Comparison of ENCODE assay signal across 11 mouse cellular contexts in genomic region chr4:116722230-116722629, GRCm38 (mm10). TPM values are rescaled to one million over a fixed set of nuclear protein-coding genes. Genes with fewer than 3 reads are reported as not detected.
DNase-seq lines count a peak whose midpoint lies in the region; ATAC-seq and TF ChIP-seq lines count a peak whose summit lies in the region.
"Had no signal": no experiment of that assay in that cellular context is flagged by ENCODE, and none has a peak within 500 bp of the region (broad histone marks: within the 10 kb centered on the region; RNA-seq: fewer than 3 reads in every experiment).

No protein-coding gene starts in this region.

- H3K9ac ChIP-seq in heart, postnatal 0 days (replicated peaks; ENCODE audit: low read depth, low read length) = no peak overlapping the region
- no peak overlapping the region for H3K9ac ChIP-seq in stomach, embryonic 14.5 days (replicated peaks; ENCODE audit: low read depth, low read length)
- no peak overlapping the region for H3K9ac ChIP-seq in stomach, postnatal 0 days (ENCODE audit: low read length)
- H3K9ac ChIP-seq in intestine, embryonic 16.5 days (ENCODE audit: low read depth, low read length) = no peak overlapping the region
- H3K9ac ChIP-seq in stomach, embryonic 15.5 days = no peak overlapping the region

- no peak for TF ChIP-seq EP300 in heart, postnatal 0 days (IDR thresholded peaks at IDR 0.05; ENCODE audit: low read depth)
- no peak for TF ChIP-seq EP300 in stomach, postnatal 0 days (optimal IDR thresholded peaks at IDR 0.05)

- H3K27me3 ChIP-seq in heart, postnatal 0 days (ENCODE audit: control insufficient read depth, insufficient read depth, low read length) = no peaks in the 10 kb centered on the region
- H3K27me3 ChIP-seq in stomach, embryonic 14.5 days (ENCODE audit: control insufficient read depth, insufficient read depth, low read length) = no peaks in the 10 kb centered on the region
- H3K27me3 ChIP-seq in stomach, postnatal 0 days (ENCODE audit: control insufficient read depth, insufficient read depth, low read length) = no peaks in the 10 kb centered on the region
- no peaks in the 10 kb centered on the region for H3K27me3 ChIP-seq in intestine, embryonic 16.5 days (replicated peaks; ENCODE audit: control insufficient read depth, insufficient read depth, low read length)
- no peaks in the 10 kb centered on the region for H3K27me3 ChIP-seq in stomach, embryonic 15.5 days (replicated peaks)

- DNase-seq in heart, postnatal 0 days (ENCODE audit: low spot score) = no peak
- no peak for DNase-seq in heart, postnatal 4 days
- no peak for DNase-seq in stomach, postnatal 0 days (ENCODE audit: low spot score)
- DNase-seq in layer of hippocampus, postnatal 25 days (ENCODE audit: extremely low spot score in 1 of 2, low spot score in 1 of 2) = no peak
- no peak for DNase-seq in right cerebral cortex, postnatal 25 days
- DNase-seq: cerebellum, adult 9-10 months; heart, postnatal 10 days had no signal

- H3K4me1 ChIP-seq in heart, postnatal 0 days (ENCODE audit: control insufficient read depth, insufficient read depth) = 0 out of 2 replicates have a peak, but pooled peaks cover 14% of the 10 kb centered on the region
- H3K4me1 ChIP-seq in stomach, embryonic 14.5 days (ENCODE audit: control insufficient read depth, insufficient read depth, low read length) = 0 out of 2 replicates have a peak, but pooled peaks cover 4% of the 10 kb centered on the region
- H3K4me1 ChIP-seq in stomach, postnatal 0 days (replicated peaks; ENCODE audit: control insufficient read depth, insufficient read depth) = no peaks in the 10 kb centered on the region
- H3K4me1 ChIP-seq in intestine, embryonic 16.5 days (ENCODE audit: control insufficient read depth, insufficient read depth, low read length) = peaks cover 11% of the 10 kb centered on the region
- H3K4me1 ChIP-seq in stomach, embryonic 15.5 days = peaks cover 14% of the 10 kb centered on the region

- H3K4me2 ChIP-seq in heart, postnatal 0 days (ENCODE audit: low read depth, low read length) = peak overlapping the region; percentile 83; the same call in 1 of the 2 replicates
- peak overlapping the region; percentile 76 for H3K4me2 ChIP-seq in stomach, embryonic 14.5 days (replicated peaks; ENCODE audit: low read depth, low read length)
- H3K4me2 ChIP-seq in stomach, postnatal 0 days (replicated peaks; ENCODE audit: low read depth) = no peak overlapping the region
- H3K4me2 ChIP-seq in intestine, embryonic 16.5 days (ENCODE audit: low read depth, low read length) = peak overlapping the region; percentile 80
- H3K4me2 ChIP-seq in stomach, embryonic 15.5 days = peak overlapping the region; percentile 76

- no peak overlapping the region for H3K27ac ChIP-seq in heart, postnatal 0 days (ENCODE audit: low read depth)
- no peak overlapping the region for H3K27ac ChIP-seq in stomach, embryonic 14.5 days (ENCODE audit: low read length)
- no peak overlapping the region for H3K27ac ChIP-seq in stomach, postnatal 0 days (replicated peaks)
- H3K27ac ChIP-seq in intestine, embryonic 16.5 days (ENCODE audit: low read length) = no peak overlapping the region
- no peak overlapping the region for H3K27ac ChIP-seq in stomach, embryonic 15.5 days
- H3K27ac ChIP-seq: macrophage had no signal

- no peak overlapping the region for H3K4me3 ChIP-seq in heart, postnatal 0 days (ENCODE audit: low read depth, low read length)
- peak overlapping the region; percentile 76 for H3K4me3 ChIP-seq in stomach, embryonic 14.5 days (ENCODE audit: low read depth, low read length)
- H3K4me3 ChIP-seq in stomach, postnatal 0 days (ENCODE audit: low read depth, low read length) = no peak overlapping the region
- H3K4me3 ChIP-seq in intestine, embryonic 16.5 days (ENCODE audit: low read length) = no peak overlapping the region; the same call in 1 of the 2 replicates
- H3K4me3 ChIP-seq in stomach, embryonic 15.5 days (replicated peaks) = 0 out of 2 replicates have a peak overlapping the region, but pooled peaks have one; percentile 68

- 40% methylated on average over 7 of the region's 7 CpGs for WGBS in heart, postnatal 0 days
- WGBS in stomach, embryonic 14.5 days = 50% methylated on average over 7 of the region's 7 CpGs
- WGBS in stomach, postnatal 0 days = 59% methylated on average over 7 of the region's 7 CpGs
- 57% methylated on average over 7 of the region's 7 CpGs for WGBS in intestine, embryonic 16.5 days
- WGBS in stomach, embryonic 15.5 days = 46% methylated on average over 7 of the region's 7 CpGs

- no peak for TF ChIP-seq CTCF in heart, postnatal 0 days (IDR thresholded peaks at IDR 0.05; ENCODE audit: low read depth)
- TF ChIP-seq CTCF in stomach, postnatal 0 days (IDR thresholded peaks at IDR 0.05; ENCODE audit: low read depth) = no peak

- no peaks in the 10 kb centered on the region for H3K9me3 ChIP-seq in heart, postnatal 0 days (replicated peaks; ENCODE audit: control insufficient read depth, low read length)
- no peaks in the 10 kb centered on the region for H3K9me3 ChIP-seq in stomach, embryonic 14.5 days (ENCODE audit: control insufficient read depth, low read depth, low read length)
- H3K9me3 ChIP-seq in stomach, postnatal 0 days (ENCODE audit: control insufficient read depth, low read length) = no peaks in the 10 kb centered on the region
- H3K9me3 ChIP-seq in intestine, embryonic 16.5 days (ENCODE audit: control insufficient read depth, low read length) = no peaks in the 10 kb centered on the region
- no peaks in the 10 kb centered on the region for H3K9me3 ChIP-seq in stomach, embryonic 15.5 days

- ATAC-seq in heart, postnatal 0 days (ENCODE audit: insufficient read depth, low read depth) = no peak
- no peak for ATAC-seq in stomach, embryonic 14.5 days (ENCODE audit: insufficient number of reproducible peaks, insufficient read depth, low FRiP score, low read depth)
- no peak for ATAC-seq in stomach, postnatal 0 days (ENCODE audit: low FRiP score, low TSS enrichment)
- no peak for ATAC-seq in intestine, embryonic 16.5 days
- no peak for ATAC-seq in stomach, embryonic 15.5 days (ENCODE audit: insufficient read depth, low FRiP score, low read depth)

- no peaks in the 10 kb centered on the region for H3K36me3 ChIP-seq in heart, postnatal 0 days (replicated peaks; ENCODE audit: control insufficient read depth, insufficient read depth, low read length)
- H3K36me3 ChIP-seq in stomach, embryonic 14.5 days (ENCODE audit: control insufficient read depth, insufficient read depth, low read length) = no peaks in the 10 kb centered on the region
- no peaks in the 10 kb centered on the region for H3K36me3 ChIP-seq in stomach, postnatal 0 days (ENCODE audit: control insufficient read depth, insufficient read depth, low read length)
- H3K36me3 ChIP-seq in intestine, embryonic 16.5 days (ENCODE audit: control insufficient read depth, insufficient read depth, low read length) = no peaks in the 10 kb centered on the region
- no peaks in the 10 kb centered on the region for H3K36me3 ChIP-seq in stomach, embryonic 15.5 days

RNA-seq across cellular contexts. Expression of gene Tesk2, which starts 1.5 kb away (rescaled TPM):
- total RNA-seq in heart, postnatal 0 days (2014; rRNA removed; ENCODE audit: low replicate concordance) = 1.3 and 4.0 TPM in 2 replicates
- 2.3 and 2.4 TPM in 2 replicates for polyA plus RNA-seq in heart, postnatal 0 days (2015; fragmentation: Nextera tagmentation; extraction: Ambion mirVana)
- total RNA-seq in heart, postnatal 4 days (2021) = 1 to 10 TPM; 1.9 to 2.1 TPM
- polyA plus RNA-seq in stomach, embryonic 14.5 days (2014; fragmentation: Nextera tagmentation; extraction: Ambion mirVana) = 7.5 and 9.8 TPM in 2 replicates
- 2.3 and 2.6 TPM in 2 replicates for polyA plus RNA-seq in stomach, postnatal 0 days (2015; fragmentation: Nextera tagmentation; extraction: Ambion mirVana)
- polyA plus RNA-seq in intestine, embryonic 16.5 days (2015; fragmentation: Nextera tagmentation; extraction: Ambion mirVana) = 10.4 and 11.6 TPM in 2 replicates
- 5.8 and 7.3 TPM in 2 replicates for polyA plus RNA-seq in stomach, embryonic 15.5 days (2015; fragmentation: Nextera tagmentation; extraction: Ambion mirVana)
- total RNA-seq in layer of hippocampus, postnatal 25 days (2021) = 1 to 10 TPM; 4.5 TPM

RNA-seq across cellular contexts. Expression of gene Ccdc163, which starts 13.9 kb away (rescaled TPM):
- total RNA-seq in heart, postnatal 0 days (2014; rRNA removed; ENCODE audit: low replicate concordance) = 6.3 and 6.8 TPM in 2 replicates
- 6.0 and 8.7 TPM in 2 replicates for polyA plus RNA-seq in heart, postnatal 0 days (2015; fragmentation: Nextera tagmentation; extraction: Ambion mirVana)
- total RNA-seq in heart, postnatal 4 days (2021) = 10 to 100 TPM; 10.2 to 10.5 TPM
- polyA plus RNA-seq in stomach, embryonic 14.5 days (2014; fragmentation: Nextera tagmentation; extraction: Ambion mirVana) = 40.0 and 44.3 TPM in 2 replicates
- polyA plus RNA-seq in stomach, postnatal 0 days (2015; fragmentation: Nextera tagmentation; extraction: Ambion mirVana) = 9.8 and 11.0 TPM in 2 replicates
- 21.3 and 22.6 TPM in 2 replicates for polyA plus RNA-seq in intestine, embryonic 16.5 days (2015; fragmentation: Nextera tagmentation; extraction: Ambion mirVana)
- polyA plus RNA-seq in stomach, embryonic 15.5 days (2015; fragmentation: Nextera tagmentation; extraction: Ambion mirVana) = 23.9 and 27.7 TPM in 2 replicates
- total RNA-seq in layer of hippocampus, postnatal 25 days (2021) = 1 to 10 TPM; 3.0 to 4.3 TPM

RNA-seq across cellular contexts. Expression of gene Mmachc, which starts 14.0 kb away (rescaled TPM):
- 41.1 and 51.3 TPM in 2 replicates for total RNA-seq in heart, postnatal 0 days (2014; rRNA removed; ENCODE audit: low replicate concordance)
- 36.5 and 38.4 TPM in 2 replicates for polyA plus RNA-seq in heart, postnatal 0 days (2015; fragmentation: Nextera tagmentation; extraction: Ambion mirVana)
- 10 to 100 TPM; 26.5 to 32.4 TPM for total RNA-seq in heart, postnatal 4 days (2021)
- 18.4 and 19.1 TPM in 2 replicates for polyA plus RNA-seq in stomach, embryonic 14.5 days (2014; fragmentation: Nextera tagmentation; extraction: Ambion mirVana)
- polyA plus RNA-seq in stomach, postnatal 0 days (2015; fragmentation: Nextera tagmentation; extraction: Ambion mirVana) = 9.8 and 11.8 TPM in 2 replicates
- 20.7 and 22.7 TPM in 2 replicates for polyA plus RNA-seq in intestine, embryonic 16.5 days (2015; fragmentation: Nextera tagmentation; extraction: Ambion mirVana)
- 23.5 and 24.5 TPM in 2 replicates for polyA plus RNA-seq in stomach, embryonic 15.5 days (2015; fragmentation: Nextera tagmentation; extraction: Ambion mirVana)
- 10 to 100 TPM; 18.0 to 18.3 TPM for total RNA-seq in layer of hippocampus, postnatal 25 days (2021)

RNA-seq across cellular contexts. Expression of gene Prdx1, which starts 36.9 kb away (rescaled TPM):
- 317 and 334 TPM in 2 replicates for total RNA-seq in heart, postnatal 0 days (2014; rRNA removed; ENCODE audit: low replicate concordance)
- 1,000 and 1,028 TPM in 2 replicates for polyA plus RNA-seq in heart, postnatal 0 days (2015; fragmentation: Nextera tagmentation; extraction: Ambion mirVana)
- 100 to 1,000 TPM; 393 to 438 TPM for total RNA-seq in heart, postnatal 4 days (2021)
- 1,331 and 1,341 TPM in 2 replicates for polyA plus RNA-seq in stomach, embryonic 14.5 days (2014; fragmentation: Nextera tagmentation; extraction: Ambion mirVana)
- polyA plus RNA-seq in stomach, postnatal 0 days (2015; fragmentation: Nextera tagmentation; extraction: Ambion mirVana) = 1,868 and 2,021 TPM in 2 replicates
- polyA plus RNA-seq in intestine, embryonic 16.5 days (2015; fragmentation: Nextera tagmentation; extraction: Ambion mirVana) = 1,384 and 1,485 TPM in 2 replicates
- polyA plus RNA-seq in stomach, embryonic 15.5 days (2015; fragmentation: Nextera tagmentation; extraction: Ambion mirVana) = 1,377 and 1,420 TPM in 2 replicates
- 100 to 1,000 TPM; 162 to 182 TPM for total RNA-seq in layer of hippocampus, postnatal 25 days (2021)

Comparison
In these comparisons a context has a peak if more than half of its experiments do, and no peak if none do; other contexts are left out.
1. H3K4me3 ChIP-seq: peak in stomach, embryonic 14.5 days (single experiment) and stomach, embryonic 15.5 days (single experiment); none in heart, postnatal 0 days (single experiment), stomach, postnatal 0 days (single experiment) and intestine, embryonic 16.5 days (single experiment).